Mouse (Mus musculus) skeletal muscle tissue, postnatal 0 days (tissue): ENCODE results near the gene Cltb. TPM values are rescaled to one million over a fixed set of nuclear protein-coding genes. Genes with fewer than 3 reads are reported as not detected.

Source experiments
- microRNA-seq, 2 experiments: library from miRNA; unstranded; fragments of <30 nt; microRNA quantifications; one replicate each; pipeline ENCODE4; 2016
- polyA plus RNA-seq: library from polyadenylated mRNA; unstranded; fragments of >200 nt; fragmentation: Nextera tagmentation; extraction: Ambion mirVana; gene quantifications from 2 replicates; pipeline ENCODE4 v1.2.1, GENCODE M21; 2015

Cltb gene
- 51.2 and 64.8 TPM in 2 replicates for polyA plus RNA-seq

DNA sequence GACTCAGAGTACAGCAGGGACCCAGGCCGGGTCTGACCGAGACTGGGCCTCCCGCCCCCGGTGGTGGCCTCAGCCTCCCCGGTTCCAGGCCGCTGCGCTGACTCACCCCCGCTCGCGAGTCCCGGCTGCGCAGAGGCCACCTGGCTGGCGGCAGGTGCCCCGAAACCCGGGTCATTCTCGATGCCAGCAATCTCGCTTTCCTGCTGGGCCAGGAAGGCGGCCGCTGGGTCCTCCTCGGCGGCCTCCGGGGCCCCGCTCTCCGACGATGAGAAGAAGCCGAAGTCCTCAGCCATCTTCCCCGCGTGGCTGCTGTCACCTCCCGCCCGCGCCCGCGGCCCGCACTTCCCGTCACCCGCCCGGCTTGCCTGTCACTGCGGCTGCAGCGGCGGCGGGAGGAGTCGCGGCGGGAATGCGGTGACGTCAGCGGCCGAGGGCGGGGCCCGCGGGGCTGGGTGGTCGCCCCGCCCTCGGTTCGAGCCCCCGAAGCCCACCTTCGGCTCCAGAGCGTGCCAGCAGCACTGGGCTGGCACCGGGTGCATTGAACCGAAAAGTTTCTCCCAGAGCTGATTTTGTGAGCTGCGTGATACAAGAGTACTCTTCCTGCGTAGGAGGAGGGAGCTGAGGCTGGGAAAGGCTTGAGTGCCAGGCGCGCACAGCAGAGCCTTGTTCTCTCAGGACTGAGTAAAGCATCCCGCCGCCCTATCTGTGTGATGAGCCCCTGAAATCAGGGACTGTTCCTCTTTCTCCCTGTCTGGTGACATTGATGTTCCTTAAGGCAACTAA is at the start of gene Cltb:
Gene Cltb (minus strand): TSS at position 373 of the 783 bp plus-strand sequence.

GRCm38 (mm10) chr13:54621155-54621932 is 10.2 kb upstream of the Cltb start, which contains the start of gene Faf2:
Faf2 (plus strand) TSS chr13:54621784.

GRCm38 (mm10) chr13:54589996-54590951 is 20.9 kb downstream of the Cltb start, which contains the start of the genes Nop16 and Higd2a:
Nop16 (minus strand) TSS chr13:54590090.
Higd2a (plus strand) TSS chr13:54590207.

GRCm38 (mm10) chr13:54574854-54575481 is 36.2 kb downstream of the Cltb start, which contains the start of gene Arl10:
Arl10 (plus strand) TSS chr13:54575015.

GRCm38 (mm10) chr13:54565201-54565581 is 46.0 kb downstream of the Cltb start, which contains the start of gene 4833439L19Rik:
4833439L19Rik (minus strand) TSS chr13:54565435.

Small RNA genes within 50 kb of the gene (microRNA-seq; reads per million reads assigned to microRNA genes)
- 0 reads per million in 2 experiments for gene Gm24195

Other genes with a start within 250 kb of the Cltb start
- 1.8 and 1.9 TPM in 2 replicates for gene Cplx2, start 240.0 kb downstream of the Cltb start, polyA plus RNA-seq
- 42.1 and 50.7 TPM in 2 replicates for gene Thoc3, start 142.5 kb downstream of the Cltb start, polyA plus RNA-seq
- 3.4 and 3.6 TPM in 2 replicates for gene Simc1, start 107.6 kb downstream of the Cltb start, polyA plus RNA-seq
- 116 and 118 TPM in 2 replicates for gene 4833439L19Rik, start 45.9 kb downstream of the Cltb start, polyA plus RNA-seq
- 9.4 and 10.5 TPM in 2 replicates for gene Arl10, start 36.3 kb downstream of the Cltb start, polyA plus RNA-seq
- gene Nop16, start 21.3 kb downstream of the Cltb start, polyA plus RNA-seq, result 35.7 and 42.3 TPM in 2 replicates
- gene Higd2a, start 21.1 kb downstream of the Cltb start, polyA plus RNA-seq, result 234 and 246 TPM in 2 replicates
- gene Faf2, start 10.4 kb upstream of the Cltb start, polyA plus RNA-seq, result 26.5 and 27.8 TPM in 2 replicates
- 28.0 and 31.9 TPM in 2 replicates for gene Rnf44, start 82.6 kb upstream of the Cltb start, polyA plus RNA-seq
- gene Cdhr2, start 90.1 kb upstream of the Cltb start, polyA plus RNA-seq, result not detected in 2 replicates
- gene Gprin1, start 138.5 kb upstream of the Cltb start, polyA plus RNA-seq, result 0.10 and 0.15 TPM in 2 replicates
- gene Sncb, start 155.3 kb upstream of the Cltb start, polyA plus RNA-seq, result not detected in 2 replicates
- gene Eif4e1b, start 172.7 kb upstream of the Cltb start, polyA plus RNA-seq, result not detected in 2 replicates
- 13.8 and 17.9 TPM in 2 replicates for gene Tspan17, start 178.0 kb upstream of the Cltb start, polyA plus RNA-seq